Comparison of ENCODE assay signal across 7 mouse cellular contexts in the genomic region with DNA sequence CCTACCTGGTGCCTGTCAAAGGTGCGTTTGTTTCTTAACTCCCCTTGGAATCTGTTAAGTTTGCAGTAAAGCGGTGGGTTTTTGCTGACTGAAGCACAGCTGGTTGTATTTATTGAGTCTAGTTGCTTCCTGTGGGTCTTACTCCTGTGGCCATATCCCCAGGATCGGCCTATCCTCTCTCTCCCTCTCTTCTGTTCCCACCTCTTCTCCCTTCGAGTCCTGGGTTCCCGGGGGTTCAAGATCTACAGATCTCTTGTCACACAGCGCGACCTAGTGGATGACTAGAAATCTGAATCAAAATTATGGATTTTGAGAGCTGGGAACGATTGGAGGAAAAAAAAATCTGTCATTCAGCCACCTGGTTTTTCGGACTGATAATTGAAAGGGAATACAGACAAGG. TPM values are rescaled to one million over a fixed set of nuclear protein-coding genes. Genes with fewer than 3 reads are reported as not detected.
DNase-seq lines count a peak whose midpoint lies in the region; ATAC-seq and TF ChIP-seq lines count a peak whose summit lies in the region.

No protein-coding gene starts in this region.

- ATAC-seq in kidney, embryonic 16.5 days (ENCODE audit: low FRiP score, low TSS enrichment), result no peak; the same call in 1 of the 2 replicates

- peak; percentile 44; the same call in 1 of the 2 replicates for TF ChIP-seq CTCF in small intestine, adult 2 months (IDR thresholded peaks at IDR 0.05; ENCODE audit: extremely low read depth, insufficient read length, insufficient replicate concordance, low read depth, low read length)

- H3K36me3 ChIP-seq in kidney, embryonic 16.5 days (ENCODE audit: insufficient read depth, low read length), result no peaks in the 10 kb centered on the region
- H3K36me3 ChIP-seq in small intestine, adult 2 months (ENCODE audit: control insufficient read depth, insufficient read depth, low read length), result no peaks in the 10 kb centered on the region

- 0 out of 2 replicates have a peak overlapping the region, but pooled peaks have one; percentile 7 for H3K4me2 ChIP-seq in kidney, embryonic 16.5 days (replicated peaks; ENCODE audit: low read depth, low read length)

- TF ChIP-seq POLR2A in small intestine, adult 2 months (IDR thresholded peaks at IDR 0.05; ENCODE audit: low read depth, low read length), result no peak

- H3K27me3 ChIP-seq in kidney, embryonic 16.5 days (ENCODE audit: insufficient read depth, low read length), result peaks cover 17% of the 10 kb centered on the region
- H3K27me3 ChIP-seq in small intestine, adult 2 months (ENCODE audit: control insufficient read depth, insufficient read depth, low read length), result peaks cover 26% of the 10 kb centered on the region

- H3K9ac ChIP-seq in kidney, embryonic 16.5 days (replicated peaks; ENCODE audit: low read length), result no peak overlapping the region

- H3K27ac ChIP-seq in kidney, embryonic 16.5 days (ENCODE audit: low read length), result no peak overlapping the region
- no peak overlapping the region for H3K27ac ChIP-seq in small intestine, adult 2 months (ENCODE audit: insufficient read depth, low read depth, low read length)

- 8% methylated on average over 9 of the region's 9 CpGs for WGBS in kidney, embryonic 16.5 days
- 9% methylated on average over 9 of the region's 9 CpGs for WGBS in small intestine, adult 2 months

- H3K9me3 ChIP-seq in kidney, embryonic 16.5 days (ENCODE audit: low read length), result peaks cover 3% of the 10 kb centered on the region; the same call in 1 of the 2 replicates

- peak; percentile 25 for DNase-seq in thymus, postnatal 4 days
- no peak for DNase-seq in thymus, postnatal 10 days (ENCODE audit: low spot score in 2 of 2)
- DNase-seq in cerebellum, adult 11-12 months, result peak; percentile 16
- DNase-seq in frontal cortex, postnatal 25 days (ENCODE audit: low spot score in 2 of 2), result peak; percentile 22 to 45
- DNase-seq in lung, postnatal 10 days, result peak; percentile 78

- peaks cover 28% of the 10 kb centered on the region for H3K4me1 ChIP-seq in kidney, embryonic 16.5 days (ENCODE audit: insufficient read depth, low read length)
- H3K4me1 ChIP-seq in small intestine, adult 2 months (ENCODE audit: control insufficient read depth, insufficient read depth, insufficient read length, low read length), result peaks cover 2% of the 10 kb centered on the region; the same call in 1 of the 2 replicates

- H3K4me3 ChIP-seq in kidney, embryonic 16.5 days (ENCODE audit: low read length), result no peak overlapping the region
- H3K4me3 ChIP-seq in small intestine, adult 2 months (ENCODE audit: low read depth, low read length), result no peak overlapping the region

RNA-seq across cellular contexts. Expression of a gene that starts 2.4 kb away (rescaled TPM):
- 29.5 and 33.0 TPM in 2 replicates for polyA plus RNA-seq in kidney, embryonic 16.5 days (2015; fragmentation: Nextera tagmentation; extraction: Ambion mirVana)
- 4.4 and 7.9 TPM in 2 replicates for polyA plus RNA-seq in small intestine, adult 2 months (2012; rRNA removed)

RNA-seq across cellular contexts. Expression of a gene that starts 38.6 kb away (rescaled TPM):
- polyA plus RNA-seq in kidney, embryonic 16.5 days (2015; fragmentation: Nextera tagmentation; extraction: Ambion mirVana), result 692 and 698 TPM in 2 replicates
- polyA plus RNA-seq in small intestine, adult 2 months (2012; rRNA removed), result 125 and 349 TPM in 2 replicates

Comparison
In these comparisons a context has a peak if more than half of its experiments do, and no peak if none do; other contexts are left out.
1. DNase-seq: peak in thymus, postnatal 4 days (single experiment), cerebellum, adult 11-12 months (single experiment), frontal cortex, postnatal 25 days (2 of 2) and lung, postnatal 10 days (single experiment); none in thymus, postnatal 10 days (0 of 2).